Mouse (Mus musculus): Measurements from ENCODE around the gene Gm10778. TPM values are rescaled to one million over a fixed set of nuclear protein-coding genes. Genes with fewer than 3 reads are reported as not detected.

Gm10778 gene
- polyA plus RNA-seq, 1 experiment, result 3.8 TPM

DNA sequence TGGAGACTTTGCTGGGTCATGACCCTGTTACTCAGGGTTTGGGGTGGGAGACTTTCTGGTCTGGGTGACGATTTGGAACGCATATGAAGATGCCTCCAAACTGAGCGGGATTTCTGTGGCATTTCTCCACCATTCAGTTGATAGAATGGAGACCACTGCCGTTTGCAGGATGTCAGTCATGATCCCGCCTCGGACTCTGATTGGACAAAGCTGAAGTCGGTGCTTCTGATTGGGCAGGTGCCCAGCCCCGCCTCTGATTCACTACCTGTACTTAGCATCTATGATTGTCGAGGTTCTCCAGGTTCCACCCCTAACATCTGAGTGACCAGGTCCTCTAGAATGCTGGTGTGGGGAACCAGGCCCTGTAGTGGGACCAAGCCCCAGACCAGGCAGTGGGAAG is 28.1 kb upstream of the Gm10778 start:
- no peak overlapping the region for H3K27ac ChIP-seq (ENCODE audit: insufficient read depth, low read length)
- H3K27me3 ChIP-seq (ENCODE audit: control insufficient read depth, insufficient read depth, low read length), result no peaks in the 10 kb centered on the region
- DNase-seq, result no peak
- no peaks in the 10 kb centered on the region for H3K4me1 ChIP-seq (ENCODE audit: control insufficient read depth, insufficient read depth, low read length)
- no peak for TF ChIP-seq POLR2A (IDR thresholded peaks at IDR 0.05; ENCODE audit: borderline replicate concordance, insufficient read depth, low read length)
- no peak for TF ChIP-seq CTCF (IDR thresholded peaks at IDR 0.05; ENCODE audit: borderline replicate concordance, insufficient read depth, low read depth, low read length)
- H3K4me3 ChIP-seq (replicated peaks; ENCODE audit: insufficient read depth, low read depth, low read length), result no peak overlapping the region
- WGBS, result 66% methylated on average over 9 of the region's 9 CpGs

DNA sequence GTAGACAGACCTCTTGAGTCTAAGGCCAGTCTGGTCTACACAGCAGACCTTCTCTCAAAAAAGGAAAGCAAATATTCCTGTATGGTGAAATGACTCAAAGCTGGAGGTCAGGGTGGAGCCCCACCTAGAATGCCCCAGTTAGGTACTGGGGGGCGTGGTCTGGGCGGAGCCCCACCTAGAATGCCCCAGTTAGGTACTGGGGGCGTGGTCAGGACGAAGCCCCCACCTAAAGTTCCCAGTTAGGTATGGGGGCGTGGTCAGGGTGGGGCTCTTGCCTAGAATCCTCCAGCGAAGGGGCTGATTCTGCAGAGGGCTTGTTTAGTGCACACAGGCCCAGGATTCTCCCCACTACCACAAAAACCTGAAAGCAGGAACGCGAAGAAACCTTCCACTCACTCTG is 25.4 kb upstream of the Gm10778 start:
- 77% methylated on average over 8 of the region's 8 CpGs for WGBS
- Histone ChIP-seq H3K4me3 (replicated peaks; ENCODE audit: insufficient read depth, low read depth, low read length) (no peak overlapping the region), H3K27me3 (ENCODE audit: control insufficient read depth, insufficient read depth, low read length) (no peaks in the 10 kb centered on the region), H3K27ac (ENCODE audit: insufficient read depth, low read length) (no peak overlapping the region), H3K4me1 (ENCODE audit: control insufficient read depth, insufficient read depth, low read length) (peaks cover 8% of the 10 kb centered on the region)
- no peak for TF ChIP-seq CTCF (IDR thresholded peaks at IDR 0.05; ENCODE audit: borderline replicate concordance, insufficient read depth, low read depth, low read length)
- no peak for TF ChIP-seq POLR2A (IDR thresholded peaks at IDR 0.05; ENCODE audit: borderline replicate concordance, insufficient read depth, low read length)
- DNase-seq, result no peak

DNA sequence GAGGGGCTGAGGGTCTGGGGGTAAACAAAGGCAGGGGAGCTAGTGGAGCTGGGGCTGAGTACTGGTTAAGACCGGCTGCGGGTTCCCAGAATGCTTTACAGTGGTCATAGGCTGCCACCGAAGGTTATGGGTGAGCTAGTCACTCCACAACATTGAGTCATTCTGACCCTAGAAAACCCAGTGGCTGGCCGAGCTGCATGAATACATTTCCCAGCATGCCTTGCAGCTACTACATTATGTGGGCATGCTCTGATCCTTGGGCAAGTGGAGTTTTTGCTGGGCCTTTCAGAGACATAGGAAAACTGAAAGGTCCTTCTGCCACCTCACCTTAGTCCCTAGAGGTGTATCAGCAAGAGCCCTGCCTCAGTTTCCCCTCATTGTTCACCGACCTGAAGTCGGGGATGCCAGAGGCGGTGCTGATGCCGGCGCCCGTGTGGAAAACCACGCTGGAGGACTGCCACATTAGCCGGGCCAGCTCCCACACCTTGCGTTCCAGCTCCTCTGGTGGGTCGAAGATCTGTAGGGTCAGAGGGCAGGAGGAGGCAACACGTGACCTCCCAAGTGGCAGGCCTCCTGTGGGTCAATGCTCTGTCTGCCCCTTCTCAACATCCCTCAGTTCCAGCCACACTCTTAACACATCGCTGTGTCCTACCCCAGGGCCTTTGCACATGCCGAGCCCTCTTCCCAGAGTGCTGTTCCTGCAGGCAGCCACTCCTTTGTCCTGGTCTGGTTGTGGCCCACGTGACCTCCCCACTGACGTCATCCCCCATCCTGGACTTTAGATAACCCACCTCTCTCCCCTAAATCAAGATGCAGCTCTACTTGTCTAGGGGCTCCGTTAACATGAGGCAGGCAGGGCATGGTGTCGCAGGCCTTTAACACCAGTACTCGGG is 22.5 kb upstream of the Gm10778 start:
- H3K4me1 ChIP-seq (ENCODE audit: control insufficient read depth, insufficient read depth, low read length), result peaks cover 8% of the 10 kb centered on the region
- TF ChIP-seq POLR2A (IDR thresholded peaks at IDR 0.05; ENCODE audit: borderline replicate concordance, insufficient read depth, low read length) (no peak), CTCF (IDR thresholded peaks at IDR 0.05; ENCODE audit: borderline replicate concordance, insufficient read depth, low read depth, low read length) (no peak)
- H3K4me3 ChIP-seq (replicated peaks; ENCODE audit: insufficient read depth, low read depth, low read length), result peak overlapping the region; percentile 73
- DNase-seq, result peak in 1 of 2 experiments; percentile 37
- whole genome bisulfite sequencing, result 85% methylated on average over 22 of the region's 22 CpGs
- H3K27me3 ChIP-seq (ENCODE audit: control insufficient read depth, insufficient read depth, low read length), result no peaks in the 10 kb centered on the region
- no peak overlapping the region for H3K27ac ChIP-seq (ENCODE audit: insufficient read depth, low read length)

DNA sequence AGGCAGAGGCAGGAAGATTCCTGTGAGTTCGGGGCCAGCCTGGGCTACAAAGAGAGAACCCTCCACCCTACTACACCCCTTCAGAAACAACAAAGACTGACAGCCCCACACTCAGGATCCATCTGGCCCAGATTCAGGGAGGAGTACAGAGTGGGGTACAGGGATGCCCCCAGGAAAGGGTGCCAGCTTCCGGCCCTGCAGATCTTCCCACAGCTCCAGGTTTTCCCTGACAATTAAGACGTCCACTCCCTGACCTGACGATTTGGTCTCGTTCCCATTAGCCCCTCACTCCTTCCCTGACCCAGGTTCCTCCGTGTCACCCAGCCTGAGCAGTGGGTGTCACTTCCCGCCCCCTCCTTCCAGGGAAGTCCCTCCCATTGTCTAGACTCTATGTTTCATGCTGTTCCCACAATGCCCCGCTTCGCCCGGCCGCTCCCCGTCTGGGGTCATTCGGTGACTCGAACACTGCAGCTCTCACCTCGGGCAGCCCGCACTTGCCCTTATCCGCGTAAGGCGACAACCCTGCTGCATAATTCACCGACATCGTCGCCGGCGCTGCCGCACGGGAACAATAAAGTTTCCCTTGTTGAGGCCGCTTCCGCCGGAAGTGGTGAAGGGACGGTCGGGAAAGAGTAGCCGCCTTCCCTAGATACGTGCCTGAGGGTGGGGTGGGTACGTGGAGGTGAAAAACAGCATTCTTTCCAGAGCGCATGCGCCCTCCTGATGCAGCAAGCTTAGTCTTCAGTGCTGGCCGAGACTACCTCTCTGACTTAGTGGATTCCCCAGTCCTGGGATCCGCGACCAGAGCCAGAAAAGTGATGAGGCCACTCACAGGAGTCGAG is 21.6 kb upstream of the Gm10778 start, which contains the start of gene Sirt6:
Gene Sirt6, minus strand, starts transcription at position 804 of the 842 bp plus-strand sequence.
- no peaks in the 10 kb centered on the region for H3K27me3 ChIP-seq (ENCODE audit: control insufficient read depth, insufficient read depth, low read length)
- TF ChIP-seq CTCF (IDR thresholded peaks at IDR 0.05; ENCODE audit: borderline replicate concordance, insufficient read depth, low read depth, low read length) (no peak), POLR2A (IDR thresholded peaks at IDR 0.05; ENCODE audit: borderline replicate concordance, insufficient read depth, low read length) (peak; percentile 90; the same call in 1 of the 2 replicates)

DNA sequence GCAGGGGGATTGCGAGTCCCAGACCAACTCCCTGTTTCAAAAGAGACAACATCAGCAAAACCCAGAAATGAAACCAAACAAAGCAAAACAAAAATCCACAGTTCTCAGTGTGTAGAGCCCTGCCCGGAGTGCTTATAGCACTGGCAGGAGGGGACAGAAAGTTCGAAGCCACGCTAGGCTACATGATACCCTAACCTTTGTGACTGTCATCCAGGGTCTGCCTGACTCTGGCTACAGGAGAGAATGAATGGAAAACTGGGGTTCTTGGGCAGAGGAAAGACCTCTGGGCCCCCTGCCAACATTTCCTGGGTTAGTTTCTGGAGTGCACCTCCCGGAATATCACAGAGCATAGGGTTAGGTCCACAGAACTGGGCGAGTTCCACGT is 21.0 kb upstream of the Gm10778 start:
- TF ChIP-seq POLR2A (IDR thresholded peaks at IDR 0.05; ENCODE audit: borderline replicate concordance, insufficient read depth, low read length) (no peak), CTCF (IDR thresholded peaks at IDR 0.05; ENCODE audit: borderline replicate concordance, insufficient read depth, low read depth, low read length) (no peak)
- DNase-seq, result peak; percentile 51 to 61

More for the DNA sequence above, 21.6 kb upstream of the Gm10778 start, which contains the start of gene Sirt6:
- Histone ChIP-seq H3K4me3 (replicated peaks; ENCODE audit: insufficient read depth, low read depth, low read length) (peak within 1 kb of the TSS; percentile 73), H3K27ac (ENCODE audit: insufficient read depth, low read length) (peak within 1 kb of the TSS; percentile 67), H3K4me1 (ENCODE audit: control insufficient read depth, insufficient read depth, low read length) (peaks cover 8% of the 10 kb centered on the region)
- peak; percentile 94 to 97 for DNase-seq
- WGBS, result 3% methylated on average over 40 of the region's 40 CpGs

DNA sequence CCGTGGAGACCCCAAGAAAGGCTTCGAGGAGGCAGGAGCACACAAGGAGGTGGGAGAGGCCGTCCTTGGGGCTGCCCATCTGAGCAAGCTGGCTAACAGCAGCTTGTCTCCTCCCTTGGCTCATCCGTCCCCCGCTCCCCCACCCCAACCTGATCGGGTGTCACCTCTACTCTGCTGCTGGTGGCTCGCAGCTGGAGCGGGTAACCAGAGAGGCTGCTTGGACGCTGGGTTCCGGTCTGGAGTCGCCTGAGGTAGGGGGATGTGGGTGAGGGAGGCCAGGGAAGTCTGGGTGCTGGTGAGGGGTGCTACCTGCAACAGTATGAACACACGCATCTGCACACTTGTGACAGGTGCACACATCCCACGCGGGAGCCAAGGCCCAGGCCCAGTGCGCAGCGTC is 20.5 kb upstream of the Gm10778 start, which contains the start of gene Ankrd24:
Gene Ankrd24, plus strand, starts transcription at position 151 of the 400 bp plus-strand sequence.
- WGBS, result 82% methylated on average over 16 of the region's 16 CpGs
- no peaks in the 10 kb centered on the region for H3K27me3 ChIP-seq (ENCODE audit: control insufficient read depth, insufficient read depth, low read length)
- H3K27ac ChIP-seq (ENCODE audit: insufficient read depth, low read length), result peak within 1 kb of the TSS; percentile 67
- H3K4me1 ChIP-seq (ENCODE audit: control insufficient read depth, insufficient read depth, low read length), result peaks cover 8% of the 10 kb centered on the region
- TF ChIP-seq CTCF (IDR thresholded peaks at IDR 0.05; ENCODE audit: borderline replicate concordance, insufficient read depth, low read depth, low read length) (no peak), POLR2A (IDR thresholded peaks at IDR 0.05; ENCODE audit: borderline replicate concordance, insufficient read depth, low read length) (no peak)
- peak within 1 kb of the TSS; percentile 73 for H3K4me3 ChIP-seq (replicated peaks; ENCODE audit: insufficient read depth, low read depth, low read length)
- no peak for DNase-seq

More for the DNA sequence above, 21.0 kb upstream of the Gm10778 start:
- WGBS, result 46% methylated on average over 7 of the region's 7 CpGs
- H3K4me1 ChIP-seq (ENCODE audit: control insufficient read depth, insufficient read depth, low read length), result peaks cover 8% of the 10 kb centered on the region
- no peaks in the 10 kb centered on the region for H3K27me3 ChIP-seq (ENCODE audit: control insufficient read depth, insufficient read depth, low read length)
- peak overlapping the region; percentile 67 for H3K27ac ChIP-seq (ENCODE audit: insufficient read depth, low read length)
- H3K4me3 ChIP-seq (replicated peaks; ENCODE audit: insufficient read depth, low read depth, low read length), result peak overlapping the region; percentile 73

DNA sequence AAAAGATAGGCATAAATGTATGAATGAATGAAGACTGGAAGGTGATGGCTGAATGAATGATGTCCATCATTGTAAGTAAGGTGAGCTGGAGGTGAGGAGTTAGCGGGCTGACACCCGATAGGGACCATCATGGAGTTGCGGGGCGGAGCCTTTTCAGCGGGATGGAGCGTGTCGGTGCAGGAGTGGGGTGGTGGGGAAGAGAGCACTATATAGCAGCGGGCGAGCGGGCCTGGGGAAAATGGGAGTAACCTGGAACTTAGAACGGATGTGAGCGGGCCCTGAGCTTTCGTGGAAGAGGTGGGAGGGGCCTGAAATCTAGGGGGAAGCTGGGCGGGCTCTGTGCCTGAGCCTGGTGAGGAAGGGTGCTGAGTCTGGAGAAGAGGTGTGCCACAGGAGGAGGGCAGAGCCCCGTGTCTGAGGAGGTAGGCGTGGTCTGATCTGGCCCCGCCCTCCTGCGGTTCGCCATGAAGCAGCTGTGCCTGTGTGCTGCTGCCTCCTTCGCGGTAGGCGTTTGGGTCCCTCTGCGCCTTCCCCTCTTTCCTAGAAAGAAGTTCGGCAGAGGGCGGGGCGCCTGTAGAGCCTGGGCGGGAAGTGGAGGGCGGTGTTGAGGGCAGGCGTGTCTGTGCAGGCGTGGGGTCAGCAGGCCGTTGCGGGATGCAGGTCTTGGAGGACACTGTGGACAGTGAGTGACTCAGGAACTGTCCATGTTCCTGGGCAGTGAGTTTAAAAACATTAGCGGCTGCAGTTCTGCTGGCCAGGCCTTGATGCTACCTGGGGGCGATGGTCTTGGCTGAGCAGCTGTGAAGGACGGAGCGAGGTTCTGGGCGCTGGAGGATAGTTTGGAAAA is 15.4 kb upstream of the Gm10778 start:
- H3K4me1 ChIP-seq (ENCODE audit: control insufficient read depth, insufficient read depth, low read length), result no peaks in the 10 kb centered on the region
- H3K27ac ChIP-seq (ENCODE audit: insufficient read depth, low read length), result no peak overlapping the region
- peak; percentile 77 to 79 for DNase-seq
- peak overlapping the region; percentile 58 for H3K4me3 ChIP-seq (replicated peaks; ENCODE audit: insufficient read depth, low read depth, low read length)
- H3K27me3 ChIP-seq (ENCODE audit: control insufficient read depth, insufficient read depth, low read length), result no peaks in the 10 kb centered on the region
- TF ChIP-seq CTCF (IDR thresholded peaks at IDR 0.05; ENCODE audit: borderline replicate concordance, insufficient read depth, low read depth, low read length) (no peak), POLR2A (IDR thresholded peaks at IDR 0.05; ENCODE audit: borderline replicate concordance, insufficient read depth, low read length) (peak; percentile 39; the same call in 1 of the 2 replicates)
- 3% methylated on average over 37 of the region's 37 CpGs for WGBS

Data from cerebellum, adult 2 months (tissue).